Comparison of ENCODE assay signal across 9 mouse cellular contexts in genomic region chr16:85887289-85888051, GRCm38 (mm10). TPM values are rescaled to one million over a fixed set of nuclear protein-coding genes. Genes with fewer than 3 reads are reported as not detected.
A peak's percentile ranks its signal among the peaks of the same experiment; 100 is the strongest.
DNase-seq lines count a peak whose midpoint lies in the region; ATAC-seq lines count a peak whose summit lies in the region.
"Had no signal": no experiment of that assay in that cellular context is flagged by ENCODE, and none has a peak within 500 bp of the region (broad histone marks: within the 10 kb centered on the region; RNA-seq: fewer than 3 reads in every experiment).

No protein-coding gene starts in this region.

- ATAC-seq in forebrain, embryonic 15.5 days (replicated peaks), result peak; percentile 95
- peak; percentile 90; the same call in 1 of the 2 replicates for ATAC-seq in midbrain, embryonic 15.5 days (replicated peaks)
- ATAC-seq in intestine, embryonic 16.5 days, result no peak
- ATAC-seq in intestine, embryonic 15.5 days, result no peak

- H3K27me3 ChIP-seq in heart, embryonic 10.5 days (ENCODE audit: insufficient read depth, poor library complexity, severe bottlenecking), result no peaks in the 10 kb centered on the region
- H3K27me3 ChIP-seq in forebrain, embryonic 15.5 days, result no peaks in the 10 kb centered on the region; the same call in 1 of the 2 replicates
- no peaks in the 10 kb centered on the region for H3K27me3 ChIP-seq in midbrain, embryonic 15.5 days (replicated peaks)
- H3K27me3 ChIP-seq in intestine, embryonic 16.5 days (replicated peaks; ENCODE audit: control insufficient read depth, insufficient read depth, low read length), result no peaks in the 10 kb centered on the region
- no peaks in the 10 kb centered on the region for H3K27me3 ChIP-seq in intestine, embryonic 15.5 days (replicated peaks)

- H3K4me3 ChIP-seq in heart, embryonic 10.5 days, result no peak overlapping the region
- no peak overlapping the region for H3K4me3 ChIP-seq in forebrain, embryonic 15.5 days
- no peak overlapping the region for H3K4me3 ChIP-seq in midbrain, embryonic 15.5 days
- H3K4me3 ChIP-seq in intestine, embryonic 16.5 days (ENCODE audit: low read length), result no peak overlapping the region
- H3K4me3 ChIP-seq in intestine, embryonic 15.5 days (replicated peaks), result no peak overlapping the region

- H3K4me1 ChIP-seq in heart, embryonic 10.5 days, result no peaks in the 10 kb centered on the region
- peaks cover 14% of the 10 kb centered on the region for H3K4me1 ChIP-seq in forebrain, embryonic 15.5 days
- no peaks in the 10 kb centered on the region for H3K4me1 ChIP-seq in midbrain, embryonic 15.5 days
- no peaks in the 10 kb centered on the region for H3K4me1 ChIP-seq in intestine, embryonic 16.5 days (ENCODE audit: control insufficient read depth, insufficient read depth, low read length)
- H3K4me1 ChIP-seq in intestine, embryonic 15.5 days (replicated peaks), result no peaks in the 10 kb centered on the region

- H3K9me3 ChIP-seq in heart, embryonic 10.5 days, result no peaks in the 10 kb centered on the region
- no peaks in the 10 kb centered on the region for H3K9me3 ChIP-seq in forebrain, embryonic 15.5 days
- H3K9me3 ChIP-seq in midbrain, embryonic 15.5 days, result no peaks in the 10 kb centered on the region
- no peaks in the 10 kb centered on the region for H3K9me3 ChIP-seq in intestine, embryonic 16.5 days (ENCODE audit: control insufficient read depth, low read length)
- H3K9me3 ChIP-seq in intestine, embryonic 15.5 days, result no peaks in the 10 kb centered on the region

- WGBS in heart, embryonic 10.5 days, result 72% methylated on average over 13 of the region's 13 CpGs
- WGBS in forebrain, embryonic 15.5 days, result 47% methylated on average over 13 of the region's 13 CpGs
- WGBS in midbrain, embryonic 15.5 days, result 58% methylated on average over 13 of the region's 13 CpGs
- WGBS in intestine, embryonic 16.5 days, result 55% methylated on average over 13 of the region's 13 CpGs
- 61% methylated on average over 13 of the region's 13 CpGs for WGBS in intestine, embryonic 15.5 days

- no peak overlapping the region for H3K9ac ChIP-seq in forebrain, embryonic 15.5 days (replicated peaks)
- no peak overlapping the region for H3K9ac ChIP-seq in midbrain, embryonic 15.5 days
- H3K9ac ChIP-seq in intestine, embryonic 16.5 days (ENCODE audit: low read depth, low read length), result no peak overlapping the region
- no peak overlapping the region for H3K9ac ChIP-seq in intestine, embryonic 15.5 days
- H3K9ac ChIP-seq: liver, embryonic 14.5 days had no signal

- DNase-seq in heart, adult 11 months, result peak; percentile 93
- DNase-seq in heart, embryonic 10.5 days (ENCODE audit: low spot score), result no peak
- peak; percentile 41 to 56 for DNase-seq in layer of hippocampus, postnatal 10 days (ENCODE audit: low spot score in 2 of 2)
- no peak for DNase-seq in adrenal gland, postnatal 25 days

- no peak overlapping the region for H3K27ac ChIP-seq in heart, embryonic 10.5 days
- H3K27ac ChIP-seq in forebrain, embryonic 15.5 days (replicated peaks), result 0 out of 2 replicates have a peak overlapping the region, but pooled peaks have one; percentile 37
- no peak overlapping the region for H3K27ac ChIP-seq in midbrain, embryonic 15.5 days
- H3K27ac ChIP-seq in intestine, embryonic 16.5 days (ENCODE audit: low read length), result no peak overlapping the region
- no peak overlapping the region for H3K27ac ChIP-seq in intestine, embryonic 15.5 days
- H3K27ac ChIP-seq: liver, embryonic 14.5 days had no signal

- no peak overlapping the region for H3K4me2 ChIP-seq in forebrain, embryonic 15.5 days (replicated peaks)
- no peak overlapping the region for H3K4me2 ChIP-seq in midbrain, embryonic 15.5 days
- H3K4me2 ChIP-seq in intestine, embryonic 16.5 days (ENCODE audit: low read depth, low read length), result no peak overlapping the region
- no peak overlapping the region for H3K4me2 ChIP-seq in intestine, embryonic 15.5 days (replicated peaks)

- H3K36me3 ChIP-seq in heart, embryonic 10.5 days, result no peaks in the 10 kb centered on the region
- H3K36me3 ChIP-seq in forebrain, embryonic 15.5 days, result no peaks in the 10 kb centered on the region
- no peaks in the 10 kb centered on the region for H3K36me3 ChIP-seq in midbrain, embryonic 15.5 days (replicated peaks)
- no peaks in the 10 kb centered on the region for H3K36me3 ChIP-seq in intestine, embryonic 16.5 days (ENCODE audit: control insufficient read depth, insufficient read depth, low read length)
- H3K36me3 ChIP-seq in intestine, embryonic 15.5 days, result no peaks in the 10 kb centered on the region

RNA-seq across cellular contexts. Expression of gene Adamts5, which starts 14.2 kb away (rescaled TPM):
- polyA plus RNA-seq in heart, embryonic 10.5 days (2016; fragmentation: Nextera tagmentation; extraction: Ambion mirVana), result 1.1 and 1.7 TPM in 2 replicates
- 1.8 and 1.9 TPM in 2 replicates for polyA plus RNA-seq in forebrain, embryonic 15.5 days (2015; fragmentation: Nextera tagmentation; extraction: Ambion mirVana)
- 1 to 10 TPM; 1.6 to 1.8 TPM for total RNA-seq in layer of hippocampus, postnatal 10 days (2021)
- 1.9 and 2.3 TPM in 2 replicates for polyA plus RNA-seq in midbrain, embryonic 15.5 days (2015; fragmentation: Nextera tagmentation; extraction: Ambion mirVana)
- 8.1 and 9.1 TPM in 2 replicates for total RNA-seq in adrenal gland, postnatal 25 days (2021)
- 1.3 TPM in 2 replicates for polyA plus RNA-seq in intestine, embryonic 16.5 days (2015; fragmentation: Nextera tagmentation; extraction: Ambion mirVana)
- polyA plus RNA-seq in intestine, embryonic 15.5 days (2015; fragmentation: Nextera tagmentation; extraction: Ambion mirVana), result 1.6 and 1.8 TPM in 2 replicates

Comparison
In these comparisons a context has a peak if more than half of its experiments do, and no peak if none do; other contexts are left out.
1. DNase-seq: peak in heart, adult 11 months (single experiment) and layer of hippocampus, postnatal 10 days (2 of 2); none in heart, embryonic 10.5 days (single experiment) and adrenal gland, postnatal 25 days (single experiment).
2. ATAC-seq: peak in forebrain, embryonic 15.5 days (single experiment) and midbrain, embryonic 15.5 days (single experiment); none in intestine, embryonic 16.5 days (single experiment) and intestine, embryonic 15.5 days (single experiment).